Mouse (Mus musculus): ENCODE measurements at regions not wholly inside any gene's neighbourhood (a gene's known extent, or its start where the extent isn't known, plus 50 kb on each side); places are given as distances from the start of the nearest gene placed in this dataset.
"Not testable (repeated sequence)": the region's sequence is repeated elsewhere in the genome, so short reads cannot be mapped to it uniquely, and the experiment has no call there.

DNA sequence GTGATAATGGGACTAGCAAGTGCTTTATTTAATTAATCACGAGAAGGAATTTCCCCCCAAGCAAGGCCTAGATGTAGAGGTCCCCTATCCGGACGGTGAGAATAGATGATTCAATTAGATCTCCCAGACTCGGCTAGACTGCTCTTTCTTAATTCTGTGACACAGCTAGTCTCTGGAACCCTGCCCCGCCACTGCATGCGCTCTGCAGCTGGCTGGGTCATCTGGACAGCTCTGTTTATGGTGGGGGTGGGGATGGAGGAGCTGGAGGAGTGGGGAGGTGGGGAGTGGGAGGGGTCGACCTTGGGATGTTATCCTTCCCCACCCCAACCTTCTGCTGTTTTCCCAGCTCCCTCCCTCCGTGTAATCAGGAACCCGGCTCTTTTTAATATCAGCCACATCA is 147.5 kb upstream of the Sfswap start:
- DNase-seq (ENCODE audit: low spot score): no peak

DNA sequence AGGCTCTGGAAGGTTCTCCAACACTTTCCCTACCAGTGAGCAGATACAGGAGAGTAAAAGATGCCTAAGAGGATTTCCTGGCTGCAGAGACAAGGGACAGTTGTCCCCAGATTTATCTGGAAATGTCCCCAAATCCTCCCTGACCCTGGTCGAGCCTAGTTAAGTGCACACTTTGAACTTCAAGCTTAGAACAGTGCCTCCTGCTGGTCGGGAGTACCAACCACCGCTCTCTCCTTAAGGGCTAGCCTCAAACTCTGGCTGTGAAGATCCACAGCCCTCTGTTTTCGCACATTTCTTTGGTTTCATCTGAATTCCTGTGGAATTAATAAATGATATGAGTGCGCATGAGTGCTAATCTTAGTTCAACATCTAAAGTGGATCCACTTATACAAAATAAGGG is 146.1 kb upstream of the Sfswap start:
- no peak for DNase-seq (ENCODE audit: low spot score)

DNA sequence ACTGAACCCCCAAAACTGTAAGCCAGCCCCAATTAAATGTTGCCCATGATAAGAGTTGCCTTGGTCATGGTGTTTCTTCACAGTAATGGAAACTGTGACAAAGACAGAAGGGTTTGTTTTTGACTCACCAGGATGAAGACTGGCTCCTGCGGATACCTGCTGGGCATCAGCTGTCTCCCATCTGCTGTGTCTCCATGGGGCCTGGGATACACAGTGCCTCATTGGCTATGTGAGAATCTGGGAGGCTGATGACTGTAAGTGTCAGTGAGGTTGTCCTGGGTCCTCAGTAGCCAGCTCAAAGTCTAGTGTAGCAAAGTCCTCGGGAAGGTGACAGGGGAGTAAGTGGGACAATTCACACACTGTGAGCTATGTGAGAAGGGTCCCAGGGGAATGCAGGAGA is 139.5 kb upstream of the Sfswap start:
- no peak for DNase-seq (ENCODE audit: low spot score)

DNA sequence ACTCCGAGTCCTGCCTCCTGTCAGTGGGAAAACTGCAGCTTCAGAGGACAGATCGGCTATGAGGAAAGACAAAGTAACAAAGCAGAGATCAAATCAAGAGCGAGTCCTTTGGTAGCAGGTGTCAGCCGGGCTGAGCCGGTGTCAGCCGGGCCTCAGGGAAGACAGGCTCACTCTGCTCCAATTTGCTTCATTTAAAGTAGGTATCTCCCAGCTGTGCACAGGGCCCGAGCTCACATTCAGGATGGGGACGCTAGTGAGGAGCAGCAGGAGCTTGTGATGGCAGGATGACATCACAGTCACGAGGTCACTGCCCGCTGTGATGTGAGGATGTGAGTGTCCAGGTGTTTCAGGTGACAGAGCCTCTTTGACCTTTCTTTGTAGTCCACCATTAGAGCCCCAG is 137.8 kb upstream of the Sfswap start:
- no peak for DNase-seq (ENCODE audit: low spot score)

DNA sequence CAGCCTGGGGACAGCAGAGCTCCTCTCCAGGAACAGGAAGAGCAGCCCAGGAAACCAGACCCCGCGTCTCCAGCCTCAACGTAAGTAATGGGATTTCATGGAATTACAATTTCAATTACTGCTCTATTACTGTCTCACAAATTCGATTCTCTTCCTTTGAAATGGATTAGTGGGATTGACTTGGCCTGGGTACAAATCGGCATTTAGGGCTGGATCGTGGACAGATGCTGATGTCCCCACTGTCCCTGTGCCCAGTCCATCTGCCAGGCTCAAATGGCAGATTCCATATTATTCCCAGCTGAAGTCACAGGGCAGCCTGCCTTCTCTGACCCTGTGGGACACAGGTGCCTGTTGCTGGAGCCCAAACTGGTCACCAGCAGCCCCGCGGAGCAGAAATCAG is 136.0 kb upstream of the Sfswap start:
- no peak for DNase-seq (ENCODE audit: low spot score)

DNA sequence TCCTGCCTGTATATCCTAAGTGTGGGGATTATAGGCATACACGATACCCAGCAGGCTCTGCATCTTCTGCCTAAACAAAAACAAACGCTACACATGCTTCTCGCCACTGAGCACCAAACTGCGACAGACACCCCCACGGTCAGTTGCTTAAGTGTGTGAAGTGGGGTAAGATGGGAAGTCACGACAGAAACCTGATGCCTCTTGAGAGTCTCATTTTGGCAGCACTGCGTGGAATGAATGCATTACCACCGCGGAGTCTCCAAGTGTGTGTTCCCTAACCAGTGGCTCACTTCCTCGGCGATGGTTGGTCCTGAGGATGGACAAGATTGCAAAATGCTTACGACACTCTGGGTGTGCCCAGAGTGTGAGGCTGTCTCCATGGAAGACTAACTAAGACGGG is 133.8 kb upstream of the Sfswap start:
- DNase-seq (ENCODE audit: low spot score): no peak

DNA sequence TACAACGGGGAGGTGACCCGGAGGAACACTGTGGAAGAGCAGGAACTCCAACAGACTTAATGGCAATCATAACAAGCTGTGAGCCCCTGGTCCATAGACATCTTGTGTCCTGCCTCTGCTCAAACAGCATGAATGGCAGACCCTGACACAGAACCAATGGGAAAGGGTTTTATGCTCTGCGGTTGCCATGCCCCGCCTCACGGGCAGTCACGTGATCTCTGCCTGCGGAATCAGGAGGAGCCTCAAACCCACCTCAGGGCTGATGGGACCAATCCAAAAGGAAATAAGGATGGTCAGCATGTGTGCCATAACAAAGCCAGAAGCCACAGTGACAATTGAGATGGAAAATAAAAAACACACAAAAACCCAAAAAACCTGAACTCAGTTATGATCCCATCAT is 120.2 kb upstream of the Sfswap start:
- DNase-seq (ENCODE audit: low spot score): no peak

DNA sequence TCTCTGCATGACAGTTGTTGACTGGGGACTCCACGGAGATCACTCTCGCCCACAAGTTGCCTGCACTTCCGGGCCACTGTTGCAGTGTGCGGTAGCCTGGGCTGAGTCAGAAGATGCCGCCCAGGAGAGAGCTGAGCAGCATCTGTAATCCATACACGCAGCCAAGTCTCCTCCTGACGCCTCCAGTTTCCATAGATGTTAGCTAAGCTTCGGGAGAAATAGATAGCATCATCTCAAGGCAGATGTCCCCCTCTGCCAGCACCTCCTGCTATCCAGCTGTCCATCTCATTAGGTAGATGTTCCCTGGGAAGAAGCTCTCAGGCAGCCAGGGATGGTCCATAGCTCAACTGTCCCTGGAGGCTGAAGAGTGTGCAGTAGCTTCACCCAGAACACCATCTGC is 116.0 kb upstream of the Sfswap start:
- no peak for DNase-seq (ENCODE audit: low spot score)

DNA sequence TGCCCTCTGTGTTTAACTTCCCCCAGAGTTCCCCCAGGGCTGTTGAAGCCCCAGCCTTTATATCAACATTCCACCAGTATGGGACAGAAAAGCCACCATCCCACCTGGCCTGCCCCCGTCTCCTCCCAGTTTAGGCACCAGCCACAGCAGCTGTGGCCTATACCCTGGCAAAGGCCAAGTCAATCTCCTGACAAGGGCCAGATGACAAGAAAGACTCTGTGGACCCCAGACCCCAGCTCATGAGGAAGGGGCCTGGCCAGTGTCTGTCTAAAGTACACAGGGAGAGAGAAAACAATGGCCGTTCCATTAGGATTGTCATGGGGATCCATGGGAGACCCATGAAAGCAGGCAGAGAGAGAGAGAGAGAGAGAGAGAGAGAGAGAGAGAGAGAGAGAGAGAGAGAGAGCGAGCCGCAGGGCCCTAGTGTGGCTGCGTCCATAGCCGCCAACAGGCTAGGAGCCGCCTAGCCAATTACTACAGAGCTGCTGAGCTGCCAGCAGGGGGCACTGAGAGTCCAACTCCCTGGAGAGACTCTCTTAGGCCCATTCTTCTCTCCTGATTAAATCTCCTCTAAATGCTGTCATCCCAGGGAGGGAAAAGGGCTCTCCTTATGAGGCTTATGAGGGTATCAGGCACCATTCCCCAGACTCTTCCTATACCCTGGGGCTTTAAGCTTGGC is 114.9 kb upstream of the Sfswap start:
- DNase-seq (ENCODE audit: low spot score): not testable (repeated sequence)

DNA sequence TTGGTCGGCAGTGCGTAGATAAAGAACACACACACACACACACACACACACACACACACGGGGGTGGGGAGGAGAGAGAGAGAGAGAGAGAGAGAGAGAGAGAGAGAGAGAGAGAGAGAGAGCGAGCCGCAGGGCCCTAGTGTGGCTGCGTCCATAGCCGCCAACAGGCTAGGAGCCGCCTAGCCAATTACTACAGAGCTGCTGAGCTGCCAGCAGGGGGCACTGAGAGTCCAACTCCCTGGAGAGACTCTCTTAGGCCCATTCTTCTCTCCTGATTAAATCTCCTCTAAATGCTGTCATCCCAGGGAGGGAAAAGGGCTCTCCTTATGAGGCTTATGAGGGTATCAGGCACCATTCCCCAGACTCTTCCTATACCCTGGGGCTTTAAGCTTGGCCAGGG is 114.3 kb upstream of the Sfswap start:
- not testable (repeated sequence) for DNase-seq (ENCODE audit: low spot score)

DNA sequence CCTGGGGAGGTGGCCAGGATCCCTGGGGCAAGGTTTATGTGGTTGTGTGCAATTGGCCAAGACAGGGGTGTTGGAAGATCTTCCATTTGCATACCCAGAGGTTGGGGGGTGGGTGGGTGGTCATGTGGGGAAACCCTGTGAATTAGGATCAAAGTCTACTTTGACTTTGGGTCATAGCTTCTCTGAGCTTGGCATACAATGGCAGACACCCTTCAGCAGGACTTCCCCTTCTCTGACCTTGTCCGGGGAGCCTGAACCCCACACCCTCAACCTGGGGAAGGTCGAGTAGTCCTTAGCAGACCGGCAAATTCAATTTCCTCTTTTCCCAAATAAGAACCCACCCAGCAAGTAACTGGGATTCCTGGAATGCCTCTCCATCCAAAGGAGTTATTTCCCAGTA is 113.7 kb upstream of the Sfswap start:
- no peak for DNase-seq (ENCODE audit: low spot score)

DNA sequence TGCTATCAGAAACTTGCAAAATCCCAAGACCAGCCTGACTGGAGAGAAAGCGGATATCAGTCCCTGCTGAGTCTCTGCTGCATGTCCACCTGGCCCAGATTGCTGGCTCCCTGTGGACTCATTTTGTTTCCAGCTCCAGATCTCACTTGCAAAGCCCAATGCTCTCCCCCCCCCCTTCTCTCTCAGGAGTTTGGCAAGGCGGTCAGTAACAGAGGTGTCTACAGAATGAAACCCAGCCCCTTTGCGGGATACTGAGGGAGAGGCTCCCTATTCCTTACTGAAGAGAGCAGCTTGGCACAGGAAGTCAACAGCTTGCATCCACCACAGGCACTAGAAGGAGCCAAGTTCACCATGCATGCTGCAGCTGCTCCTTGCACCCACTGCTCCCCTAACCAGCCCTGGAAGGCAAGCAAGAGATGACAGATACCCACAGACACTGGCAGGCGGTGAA is 110.1 kb upstream of the Sfswap start:
- DNase-seq (ENCODE audit: low spot score): no peak

DNA sequence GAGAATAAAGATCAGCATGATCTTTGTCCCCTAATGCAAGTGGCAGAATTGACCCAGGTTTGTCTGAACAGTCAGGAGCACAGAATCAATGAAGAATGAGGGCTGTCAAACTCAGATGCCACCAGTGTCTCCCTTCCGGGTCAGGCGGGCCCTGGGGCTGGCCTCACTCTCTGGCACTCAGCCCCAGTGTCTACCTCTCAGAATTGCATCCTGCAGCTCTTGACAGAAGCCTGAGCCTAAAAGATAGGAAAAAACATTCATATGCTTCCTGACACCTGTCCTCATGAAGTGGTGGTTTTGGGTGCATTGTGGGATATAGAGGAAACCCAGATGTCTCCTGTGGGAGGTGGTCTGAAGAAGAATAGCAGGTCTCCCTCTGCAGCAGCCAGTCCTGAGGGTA is 107.9 kb upstream of the Sfswap start:
- DNase-seq (ENCODE audit: low spot score): no peak

DNA sequence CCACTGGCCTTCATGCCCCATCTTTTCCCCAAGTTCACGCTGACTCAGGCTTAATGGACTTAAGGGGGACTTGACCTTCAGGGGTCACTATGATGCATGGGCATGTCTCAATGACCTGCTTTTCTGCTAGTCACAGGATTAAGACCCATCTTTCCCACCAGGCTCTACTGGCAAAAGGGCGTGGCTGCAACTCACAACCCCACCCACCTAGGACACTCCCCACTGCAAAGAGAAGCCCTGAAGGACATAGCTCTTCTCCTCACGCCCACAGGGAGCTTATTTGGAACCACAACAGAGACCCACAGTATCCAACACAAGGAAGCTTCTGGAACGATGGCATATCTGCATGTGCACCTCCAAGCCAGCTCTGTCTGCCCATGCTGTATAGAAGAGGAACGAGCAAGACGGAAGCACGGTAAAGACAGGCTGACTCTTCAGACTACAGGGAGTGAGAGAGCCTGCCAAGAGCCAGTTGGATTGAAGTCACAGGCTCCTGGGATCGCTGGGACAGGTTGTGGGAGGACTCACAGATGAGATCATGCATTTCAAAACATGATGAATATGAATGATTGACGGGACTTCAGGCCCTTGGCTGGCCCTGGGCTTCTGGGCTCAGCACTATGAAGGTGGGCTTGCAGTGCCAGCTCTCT is 107.3 kb upstream of the Sfswap start:
- no peak for DNase-seq (ENCODE audit: low spot score)

DNA sequence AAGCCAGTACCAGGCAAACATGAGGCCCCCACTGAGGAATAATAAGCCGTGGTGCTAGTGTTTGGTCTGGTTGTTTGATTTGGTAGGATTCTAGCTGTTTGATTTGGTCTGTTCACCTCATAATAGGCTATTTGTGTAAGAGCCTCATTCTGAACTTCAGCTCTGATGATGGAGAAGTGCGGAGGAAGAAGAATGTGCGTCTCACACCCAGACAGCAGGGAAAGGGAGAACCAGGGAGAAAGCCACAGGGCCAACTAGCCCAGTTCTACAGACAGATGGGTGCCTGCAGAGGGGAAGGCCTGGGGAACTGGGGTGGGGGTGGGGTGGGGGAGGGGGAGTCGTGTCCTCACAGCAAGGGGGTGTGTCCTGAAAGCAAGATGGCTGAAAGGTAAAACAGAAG is 106.6 kb upstream of the Sfswap start:
- DNase-seq (ENCODE audit: low spot score): no peak

DNA sequence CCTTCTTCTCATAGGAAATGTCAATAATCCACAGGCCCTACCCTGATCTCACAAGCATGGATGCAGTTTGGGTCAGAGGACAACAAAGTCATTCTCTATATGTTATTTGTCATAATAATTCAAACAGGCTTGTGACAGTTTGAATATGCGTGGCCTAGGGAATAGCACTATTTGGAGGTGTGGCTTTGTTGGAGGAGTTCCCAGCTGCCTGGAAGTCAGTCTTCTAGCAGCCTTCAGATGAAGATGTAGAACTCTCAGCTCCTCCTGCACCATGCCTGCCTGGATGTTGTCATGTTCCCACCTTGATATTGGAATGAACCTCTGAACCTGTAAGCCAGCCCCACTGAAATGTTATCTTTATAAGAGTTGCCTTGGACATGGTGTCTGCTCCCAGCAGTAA is 103.7 kb upstream of the Sfswap start:
- DNase-seq (ENCODE audit: low spot score): no peak

DNA sequence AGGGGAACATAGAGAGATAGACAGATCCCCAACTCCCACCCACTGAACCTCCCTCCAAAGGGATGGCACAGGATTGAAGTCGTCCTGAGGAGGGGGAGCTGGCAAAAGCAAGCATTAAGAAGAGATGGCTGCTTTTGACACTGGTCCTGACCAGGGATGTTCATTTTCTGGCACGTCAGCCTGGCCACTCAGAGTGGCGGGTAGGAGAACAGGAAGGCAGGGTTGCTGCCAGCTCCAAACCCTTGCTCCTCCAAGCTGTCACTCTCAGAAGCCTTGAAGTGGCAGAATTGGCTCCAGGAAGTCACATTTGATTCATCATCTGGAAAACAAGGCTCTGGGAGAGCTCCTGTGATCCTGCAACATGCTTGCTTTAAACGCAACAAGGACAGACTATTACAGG is 94.8 kb upstream of the Sfswap start:
- no peak for DNase-seq (ENCODE audit: low spot score)

DNA sequence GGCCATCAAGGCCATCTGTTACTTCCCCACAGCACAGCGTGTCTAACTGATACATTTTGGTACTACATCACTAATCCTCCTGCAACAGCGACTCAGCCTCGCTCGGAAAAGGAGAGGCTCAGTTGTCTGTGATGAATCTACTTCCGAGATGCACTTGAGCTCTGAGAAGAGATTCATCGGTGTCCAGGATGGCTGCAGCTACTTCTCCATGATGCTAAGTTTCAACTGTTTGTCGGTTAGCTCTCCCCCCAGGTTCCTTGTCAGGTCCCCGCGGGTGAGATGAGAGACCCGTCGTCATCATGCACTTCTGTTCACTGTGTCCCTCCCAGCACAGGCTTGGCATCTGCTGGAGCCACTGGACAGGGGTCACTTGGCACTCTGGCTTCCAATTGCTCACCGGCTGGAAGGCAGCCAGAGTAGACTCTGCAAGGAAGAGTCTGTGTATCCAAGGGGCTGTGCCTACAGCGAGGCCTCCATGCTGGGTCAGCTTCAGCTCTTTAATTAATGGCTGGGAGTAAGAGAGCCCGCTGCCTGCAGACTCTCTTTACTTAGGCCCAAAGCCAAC is 91.5 kb upstream of the Sfswap start:
- no peak for DNase-seq (ENCODE audit: low spot score)

DNA sequence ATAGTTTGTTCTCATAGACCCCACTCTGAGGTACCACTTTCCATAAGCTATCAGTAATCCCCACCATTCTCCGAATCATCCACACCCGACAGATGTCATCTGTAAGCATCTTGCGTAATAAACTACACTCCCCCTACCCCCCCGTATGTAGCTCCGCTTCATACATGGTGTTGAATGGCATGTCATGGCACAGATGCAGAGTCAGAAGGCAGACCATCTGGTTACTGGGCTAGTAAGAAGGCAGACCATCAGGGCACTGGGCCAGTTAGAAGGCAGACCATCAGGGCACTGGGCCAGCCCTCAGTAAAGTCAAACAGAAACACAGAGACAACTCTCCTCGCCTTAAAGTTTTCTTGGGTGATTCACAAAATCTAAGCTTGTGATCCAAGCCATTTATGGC is 88.9 kb upstream of the Sfswap start:
- DNase-seq (ENCODE audit: low spot score): no peak

DNA sequence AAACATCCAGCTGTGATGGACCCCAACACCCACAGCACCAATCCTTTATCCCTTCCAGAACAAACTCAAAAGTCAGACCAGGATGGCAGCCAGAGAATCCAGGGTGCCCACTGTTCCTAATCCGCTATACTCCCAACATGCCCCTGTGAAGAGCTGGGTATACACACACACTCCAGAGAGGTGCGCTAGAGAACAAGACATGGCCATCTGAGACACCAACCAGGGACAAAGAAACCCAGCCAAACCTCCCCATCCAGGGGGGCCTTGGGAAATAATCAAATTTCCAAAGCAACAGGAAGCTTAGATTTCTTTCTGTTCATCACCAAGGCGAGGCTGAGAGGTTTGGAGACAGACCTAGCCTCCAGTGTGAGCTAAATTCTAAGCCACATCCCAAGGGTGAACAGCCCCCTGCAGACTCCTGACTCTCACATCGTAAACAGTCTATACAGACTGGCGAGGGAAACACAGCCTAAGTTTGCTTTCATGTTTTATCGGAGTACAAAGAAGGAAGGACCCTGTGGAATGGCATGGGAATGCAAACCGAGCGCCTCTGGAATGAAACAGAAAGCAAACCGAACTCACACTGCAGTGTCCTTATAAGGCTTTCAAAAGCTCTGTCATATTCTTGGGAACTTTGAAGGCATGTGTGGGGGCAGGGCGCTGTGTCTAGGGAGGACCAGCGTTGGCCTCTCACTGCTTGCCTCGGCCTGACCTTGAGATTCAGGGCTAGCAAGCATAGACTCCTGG is 85.9 kb upstream of the Sfswap start:
- DNase-seq (ENCODE audit: low spot score): no peak

DNA sequence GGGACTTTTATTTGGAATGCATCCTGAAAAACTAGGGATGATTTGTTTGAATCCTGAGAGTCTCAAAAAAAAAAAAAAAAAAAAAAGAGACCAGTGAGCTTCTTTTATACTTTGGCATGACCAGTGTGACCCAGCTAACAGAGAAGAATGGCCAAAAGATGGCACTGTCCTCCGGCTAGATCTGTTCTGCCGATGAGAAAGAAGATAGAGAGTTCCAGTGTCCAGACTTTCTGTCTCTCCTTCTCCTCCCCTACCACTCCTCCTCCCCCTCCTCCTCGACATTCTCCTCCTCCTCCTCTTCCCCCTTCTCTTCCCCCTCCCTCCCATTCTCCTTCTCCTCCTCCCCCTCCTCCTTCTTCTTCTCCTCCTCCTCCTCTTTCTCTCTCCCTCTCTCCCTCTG is 84.6 kb upstream of the Sfswap start:
- no peak for DNase-seq (ENCODE audit: low spot score)

DNA sequence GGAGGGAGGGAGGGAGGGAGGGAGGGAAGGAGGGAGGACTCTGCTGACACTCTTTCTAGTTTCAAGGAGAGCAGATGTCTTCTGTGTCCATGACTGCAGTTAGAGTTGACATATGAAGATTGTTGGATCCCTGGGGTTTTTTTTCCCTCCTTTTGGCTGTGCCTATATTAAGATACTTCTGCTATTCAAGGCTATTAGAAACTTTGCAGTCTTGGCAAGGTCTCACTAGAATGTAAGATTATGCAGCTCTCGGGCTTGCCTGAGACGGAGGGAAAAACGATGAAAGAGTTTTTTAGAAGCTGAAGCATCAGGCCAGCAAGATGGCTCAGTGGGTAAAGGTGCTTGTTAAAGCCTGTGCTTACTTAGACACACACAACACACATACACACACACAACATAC is 83.5 kb upstream of the Sfswap start:
- no peak for DNase-seq (ENCODE audit: low spot score)

DNA sequence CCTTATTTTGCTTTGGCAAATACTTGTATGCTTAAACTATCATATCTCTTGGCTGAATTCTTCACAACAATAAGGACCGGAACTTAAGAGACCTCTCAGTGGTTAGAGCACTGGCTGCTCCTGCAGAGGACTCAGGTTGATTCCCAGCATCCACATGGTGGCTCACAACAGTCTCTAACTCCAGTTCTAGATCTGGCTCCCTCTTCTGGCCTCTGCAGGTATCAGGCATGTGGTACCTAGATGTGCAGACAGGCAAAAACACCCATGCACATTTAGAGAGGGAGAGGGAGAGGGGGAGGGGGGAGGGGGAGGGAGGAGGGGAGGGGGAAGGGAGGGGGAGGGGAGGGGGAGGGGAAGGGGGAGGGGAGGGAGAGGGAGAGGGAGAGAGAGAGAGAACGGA is 80.0 kb upstream of the Sfswap start:
- DNase-seq (ENCODE audit: low spot score): no peak

Data from left cerebral cortex, adult 11 months (tissue).